Mouse (Mus musculus) hindbrain, embryonic 12.5 days (tissue): ENCODE results near the gene Cblb. TPM values are rescaled to one million over a fixed set of nuclear protein-coding genes. Genes with fewer than 3 reads are reported as not detected.

Source experiments
- ATAC-seq: fragments of 200-750 bp; cut with Nextera tagmentation; 2 replicates; pipeline ENCODE4 v1.8.0; 2017; ENCODE audit warnings: moderate TSS enrichment; ENCODE audit not compliant: low FRiP score
- H3K27ac ChIP-seq: fragments of 300-500 bp; sonication (generic); 2 replicates; pipeline ENCODE4 v1.5.1; 2016; ENCODE audit warnings: mild to moderate bottlenecking
- H3K27me3 ChIP-seq: fragments of 300-500 bp; sonication (generic); 2 replicates; pipeline ENCODE4 v1.6.1; 2016; ENCODE audit warnings: mild to moderate bottlenecking
- H3K36me3 ChIP-seq: fragments of 300-500 bp; sonication (generic); 2 replicates; pipeline ENCODE4 v1.6.1; 2016; ENCODE audit warnings: mild to moderate bottlenecking
- H3K4me1 ChIP-seq: fragments of 300-500 bp; sonication (generic); 2 replicates; pipeline ENCODE4 v1.6.1; 2016
- H3K4me2 ChIP-seq: fragments of 300-500 bp; sonication (generic); replicated peaks from 2 replicates; pipeline ENCODE4 v1.6.1; 2016; ENCODE audit warnings: mild to moderate bottlenecking
- H3K4me3 ChIP-seq: fragments of 300-500 bp; sonication (generic); 2 replicates; pipeline ENCODE4 v1.5.1; 2016; ENCODE audit warnings: mild to moderate bottlenecking
- H3K9ac ChIP-seq: fragments of 300-500 bp; sonication (generic); 2 replicates; pipeline ENCODE4 v1.6.1; 2016; ENCODE audit warnings: mild to moderate bottlenecking, moderate library complexity
- H3K9me3 ChIP-seq: fragments of 300-500 bp; sonication (generic); replicated peaks from 2 replicates; pipeline ENCODE4 v1.6.1; 2016; ENCODE audit warnings: mild to moderate bottlenecking
- WGBS: fragments of 180-500 bp; shearing (Covaris S2); methylation state at CpG from one replicate; pipeline ENCODE4 v1.1.7; 2016; 5-methylcytosine and 5-hydroxymethylcytosine counted together
- polyA plus RNA-seq: library from polyadenylated mRNA; unstranded; fragments of >200 nt; fragmentation: Nextera tagmentation; extraction: Ambion mirVana; gene quantifications from 2 replicates; pipeline ENCODE4 v1.2.1, GENCODE M21; 2016

The Cblb gene
- polyA plus RNA-seq, 1 experiment from 2014 or later, result 40.7 TPM

- WGBS, result 43% methylated on average over 14 of the region's 14 CpGs
- Histone ChIP-seq H3K4me3 (no peak overlapping the region), H3K27me3 (no peaks in the 10 kb centered on the region), H3K36me3 (peaks cover 6% of the 10 kb centered on the region), H3K27ac (peak overlapping the region; percentile 81), H3K9ac (peak overlapping the region; percentile 35), H3K4me1 (peaks cover 18% of the 10 kb centered on the region), H3K9me3 (no peaks in the 10 kb centered on the region), H3K4me2 (peak overlapping the region; percentile 29)
- peak; percentile 84 for ATAC-seq
Measured at GRCm38 (mm10) chr16:52042667-52043379, 11.8 kb downstream of the Cblb start.

GRCm38 (mm10) chr16:52043380-52044117 is 12.5 kb downstream of the Cblb start:
- no peaks in the 10 kb centered on the region for H3K27me3 ChIP-seq
- no peak overlapping the region for H3K27ac ChIP-seq
- no peak overlapping the region for H3K4me2 ChIP-seq
- 64% methylated on average over 11 of the region's 11 CpGs for WGBS
- no peak overlapping the region for H3K9ac ChIP-seq
- peaks cover 13% of the 10 kb centered on the region for H3K36me3 ChIP-seq
- no peaks in the 10 kb centered on the region for H3K9me3 ChIP-seq
- peak; percentile 51 for ATAC-seq
- H3K4me1 ChIP-seq, result peaks cover 18% of the 10 kb centered on the region
- H3K4me3 ChIP-seq, result no peak overlapping the region

- Histone ChIP-seq H3K4me1 (peaks cover 18% of the 10 kb centered on the region), H3K36me3 (peaks cover 21% of the 10 kb centered on the region), H3K9me3 (no peaks in the 10 kb centered on the region), H3K4me3 (no peak overlapping the region), H3K4me2 (no peak overlapping the region), H3K9ac (no peak overlapping the region), H3K27me3 (no peaks in the 10 kb centered on the region), H3K27ac (no peak overlapping the region)
- no peak for ATAC-seq
- WGBS, result 94% methylated on average over 7 of the region's 7 CpGs
Measured at GRCm38 (mm10) chr16:52044518-52044917, 13.5 kb downstream of the Cblb start.

- Histone ChIP-seq H3K4me3 (no peak overlapping the region), H3K36me3 (peaks cover 22% of the 10 kb centered on the region), H3K4me2 (no peak overlapping the region), H3K27me3 (no peaks in the 10 kb centered on the region), H3K4me1 (peaks cover 18% of the 10 kb centered on the region), H3K9me3 (no peaks in the 10 kb centered on the region), H3K9ac (no peak overlapping the region), H3K27ac (no peak overlapping the region)
- 92% methylated on average over 4 of the region's 4 CpGs for WGBS
- ATAC-seq, result no peak
Measured at GRCm38 (mm10) chr16:52044985-52045384, 14.0 kb downstream of the Cblb start.

- Histone ChIP-seq H3K4me3 (no peak overlapping the region), H3K36me3 (peaks cover 29% of the 10 kb centered on the region), H3K9ac (no peak overlapping the region), H3K9me3 (no peaks in the 10 kb centered on the region), H3K27me3 (no peaks in the 10 kb centered on the region), H3K4me2 (no peak overlapping the region), H3K27ac (no peak overlapping the region), H3K4me1 (peaks cover 11% of the 10 kb centered on the region)
- ATAC-seq, result no peak
- 97% methylated on average over 4 of the region's 4 CpGs for WGBS
Measured at GRCm38 (mm10) chr16:52046464-52046863, 15.4 kb downstream of the Cblb start.

- H3K27ac ChIP-seq, result no peak overlapping the region
- no peak overlapping the region for H3K9ac ChIP-seq
- no peak for ATAC-seq
- H3K9me3 ChIP-seq, result no peaks in the 10 kb centered on the region
- peaks cover 23% of the 10 kb centered on the region for H3K4me1 ChIP-seq
- no peak overlapping the region for H3K4me3 ChIP-seq
- H3K4me2 ChIP-seq, result no peak overlapping the region
- 93% methylated on average over 8 of the region's 8 CpGs for WGBS
- peaks cover 30% of the 10 kb centered on the region for H3K36me3 ChIP-seq
- H3K27me3 ChIP-seq, result no peaks in the 10 kb centered on the region
Measured at GRCm38 (mm10) chr16:52051106-52051505, 20.1 kb downstream of the Cblb start.

GRCm38 (mm10) chr16:52052734-52053133 is 21.7 kb downstream of the Cblb start:
- Histone ChIP-seq H3K4me1 (peaks cover 30% of the 10 kb centered on the region), H3K9ac (no peak overlapping the region), H3K4me2 (no peak overlapping the region), H3K9me3 (no peaks in the 10 kb centered on the region), H3K27ac (0 out of 2 replicates have a peak overlapping the region, but pooled peaks have one; percentile 6), H3K27me3 (no peaks in the 10 kb centered on the region), H3K36me3 (peaks cover 25% of the 10 kb centered on the region), H3K4me3 (no peak overlapping the region)
- WGBS, result 57% methylated on average over 5 of the region's 5 CpGs
- no peak for ATAC-seq

GRCm38 (mm10) chr16:52055236-52055635 is 24.2 kb downstream of the Cblb start:
- no peak overlapping the region for H3K9ac ChIP-seq
- H3K9me3 ChIP-seq, result no peaks in the 10 kb centered on the region
- H3K27me3 ChIP-seq, result no peaks in the 10 kb centered on the region
- no peak overlapping the region for H3K4me3 ChIP-seq
- peaks cover 37% of the 10 kb centered on the region for H3K4me1 ChIP-seq
- H3K36me3 ChIP-seq, result peaks cover 6% of the 10 kb centered on the region
- 95% methylated on average over 3 of the region's 3 CpGs for WGBS
- H3K27ac ChIP-seq, result no peak overlapping the region
- ATAC-seq, result no peak
- no peak overlapping the region for H3K4me2 ChIP-seq

- peaks cover 47% of the 10 kb centered on the region for H3K4me1 ChIP-seq
- no peak for ATAC-seq
- WGBS, result 84% methylated on average over 4 of the region's 4 CpGs
Measured at GRCm38 (mm10) chr16:52056164-52056563, 25.1 kb downstream of the Cblb start.

GRCm38 (mm10) chr16:52057335-52057734 is 26.3 kb downstream of the Cblb start:
- H3K4me1 ChIP-seq, result peaks cover 46% of the 10 kb centered on the region
- no peak overlapping the region for H3K4me2 ChIP-seq
- no peak overlapping the region for H3K9ac ChIP-seq
- no peak for ATAC-seq
- WGBS, result 96% methylated on average over 2 of the region's 2 CpGs
- H3K9me3 ChIP-seq, result no peaks in the 10 kb centered on the region
- H3K27me3 ChIP-seq, result no peaks in the 10 kb centered on the region
- H3K36me3 ChIP-seq, result no peaks in the 10 kb centered on the region
- H3K27ac ChIP-seq, result no peak overlapping the region
- no peak overlapping the region for H3K4me3 ChIP-seq

More at GRCm38 (mm10) chr16:52056164-52056563, 25.1 kb downstream of the Cblb start:
- Histone ChIP-seq H3K4me2 (no peak overlapping the region), H3K27ac (no peak overlapping the region), H3K27me3 (no peaks in the 10 kb centered on the region), H3K36me3 (peaks cover 4% of the 10 kb centered on the region), H3K9me3 (no peaks in the 10 kb centered on the region), H3K9ac (no peak overlapping the region), H3K4me3 (no peak overlapping the region)

- H3K9me3 ChIP-seq, result no peaks in the 10 kb centered on the region
- 76% methylated on average over 4 of the region's 4 CpGs for WGBS
- no peaks in the 10 kb centered on the region for H3K27me3 ChIP-seq
- no peak for ATAC-seq
- peaks cover 42% of the 10 kb centered on the region for H3K4me1 ChIP-seq
- H3K4me2 ChIP-seq, result no peak overlapping the region
- no peaks in the 10 kb centered on the region for H3K36me3 ChIP-seq
- no peak overlapping the region for H3K27ac ChIP-seq
- no peak overlapping the region for H3K4me3 ChIP-seq
- no peak overlapping the region for H3K9ac ChIP-seq
Measured at GRCm38 (mm10) chr16:52059535-52059934, 28.5 kb downstream of the Cblb start.

- WGBS, result 83% methylated on average over 17 of the region's 17 CpGs
Measured at GRCm38 (mm10) chr16:52060100-52060719, 29.2 kb downstream of the Cblb start.

More at GRCm38 (mm10) chr16:52060100-52060719, 29.2 kb downstream of the Cblb start:
- no peak overlapping the region for H3K4me3 ChIP-seq
- H3K9me3 ChIP-seq, result no peaks in the 10 kb centered on the region
- no peak overlapping the region for H3K9ac ChIP-seq
- no peak for ATAC-seq
- H3K27ac ChIP-seq, result no peak overlapping the region
- peaks cover 37% of the 10 kb centered on the region for H3K4me1 ChIP-seq
- no peaks in the 10 kb centered on the region for H3K36me3 ChIP-seq
- no peak overlapping the region for H3K4me2 ChIP-seq
- H3K27me3 ChIP-seq, result no peaks in the 10 kb centered on the region
